Mouse (Mus musculus): Measurements from ENCODE around the gene Olfr816. TPM values are rescaled to one million over a fixed set of nuclear protein-coding genes. Genes with fewer than 3 reads are reported as not detected.
"Not testable (repeated sequence)": the region's sequence is repeated elsewhere in the genome, so short reads cannot be mapped to it uniquely, and the experiment has no call there.

Olfr816 gene
- polyA plus RNA-seq (2012; rRNA removed) = not detected in 2 replicates

- DNase-seq (ENCODE audit: low read depth) = no peak
- no peak for TF ChIP-seq CTCF (IDR thresholded peaks at IDR 0.05; ENCODE audit: borderline replicate concordance, extremely low read depth, insufficient read depth, insufficient read length)
- no peak for TF ChIP-seq POLR2A (IDR thresholded peaks at IDR 0.05; ENCODE audit: borderline replicate concordance, extremely low read depth, insufficient read depth, insufficient read length, poor library complexity, severe bottlenecking)
Observed at GRCm38 (mm10) chr10:129915497-129915896, at the start of gene Olfr816. Gene Olfr816, minus strand, starts transcription at chr10:129915597.

GRCm38 (mm10) chr10:129949000-129949399, 33.6 kb upstream of the Olfr816 start, which contains the start of gene Olfr818:
Gene Olfr818, minus strand, starts transcription at chr10:129949100.
- no peak for TF ChIP-seq POLR2A (IDR thresholded peaks at IDR 0.05; ENCODE audit: borderline replicate concordance, extremely low read depth, insufficient read depth, insufficient read length, poor library complexity, severe bottlenecking)
- no peak for TF ChIP-seq CTCF (IDR thresholded peaks at IDR 0.05; ENCODE audit: borderline replicate concordance, extremely low read depth, insufficient read depth, insufficient read length)
- no peak for DNase-seq (ENCODE audit: low read depth)

GRCm38 (mm10) chr10:129905767-129906166, 9.6 kb downstream of the Olfr816 start, which contains the start of gene Olfr815:
Gene Olfr815, minus strand, starts transcription at chr10:129905867.
- DNase-seq (ENCODE audit: low read depth) = not testable (repeated sequence)

GRCm38 (mm10) chr10:129885934-129886333, 29.5 kb downstream of the Olfr816 start:
- no peak for DNase-seq (ENCODE audit: low read depth)
- TF ChIP-seq CTCF (IDR thresholded peaks at IDR 0.05; ENCODE audit: borderline replicate concordance, extremely low read depth, insufficient read depth, insufficient read length) (no peak), POLR2A (IDR thresholded peaks at IDR 0.05; ENCODE audit: borderline replicate concordance, extremely low read depth, insufficient read depth, insufficient read length, poor library complexity, severe bottlenecking) (no peak)

- DNase-seq (ENCODE audit: low read depth) = not testable (repeated sequence)
Observed at GRCm38 (mm10) chr10:129885496-129885895, 29.9 kb downstream of the Olfr816 start.

GRCm38 (mm10) chr10:129879751-129880150, 35.6 kb downstream of the Olfr816 start, which contains the start of gene Olfr814:
Gene Olfr814, minus strand, starts transcription at chr10:129879851.
- DNase-seq (ENCODE audit: low read depth) = not testable (repeated sequence)

Other genes starting within 250 kb of the Olfr816 start
- not detected in 2 replicates for gene Olfr801, start 241.7 kb downstream of the Olfr816 start, polyA plus RNA-seq (2012; rRNA removed)
- not detected in 2 replicates for gene Olfr802, start 227.4 kb downstream of the Olfr816 start, polyA plus RNA-seq (2012; rRNA removed)
- not detected in 2 replicates for gene Olfr803, start 221.3 kb downstream of the Olfr816 start, polyA plus RNA-seq (2012; rRNA removed)
- not detected in 2 replicates for gene Olfr804, start 212.4 kb downstream of the Olfr816 start, polyA plus RNA-seq (2012; rRNA removed)
- gene Olfr805, start 186.2 kb downstream of the Olfr816 start, polyA plus RNA-seq (2012; rRNA removed) = not detected in 2 replicates
- gene Olfr806, start 173.7 kb downstream of the Olfr816 start, polyA plus RNA-seq (2012; rRNA removed) = not detected in 2 replicates
- not detected in 2 replicates for gene Olfr807, start 157.8 kb downstream of the Olfr816 start, polyA plus RNA-seq (2012; rRNA removed)
- not detected in 2 replicates for gene Olfr808, start 150.1 kb downstream of the Olfr816 start, polyA plus RNA-seq (2012; rRNA removed)
- gene Olfr809, start 141.0 kb downstream of the Olfr816 start, polyA plus RNA-seq (2012; rRNA removed) = not detected in 2 replicates
- not detected in 2 replicates for gene Olfr810, start 120.7 kb downstream of the Olfr816 start, polyA plus RNA-seq (2012; rRNA removed)
- gene Olfr811, start 111.2 kb downstream of the Olfr816 start, polyA plus RNA-seq (2012; rRNA removed) = not detected in 2 replicates
- not detected in 2 replicates for gene Olfr812, start 69.5 kb downstream of the Olfr816 start, polyA plus RNA-seq (2012; rRNA removed)
- not detected in 2 replicates for gene Olfr813, start 60.2 kb downstream of the Olfr816 start, polyA plus RNA-seq (2012; rRNA removed)
- gene Olfr814, start 35.7 kb downstream of the Olfr816 start, polyA plus RNA-seq (2012; rRNA removed) = not detected in 2 replicates
- not detected in 2 replicates for gene Olfr815, start 9.7 kb downstream of the Olfr816 start, polyA plus RNA-seq (2012; rRNA removed)
- gene Olfr818, start 33.5 kb upstream of the Olfr816 start, polyA plus RNA-seq (2012; rRNA removed) = not detected in 2 replicates
- not detected in 2 replicates for gene Olfr819, start 51.7 kb upstream of the Olfr816 start, polyA plus RNA-seq (2012; rRNA removed)
- not detected in 2 replicates for gene Olfr247, start 60.5 kb upstream of the Olfr816 start, polyA plus RNA-seq (2012; rRNA removed)
- gene Gm10310, start 69.5 kb upstream of the Olfr816 start, polyA plus RNA-seq (2012; rRNA removed) = not detected in 2 replicates
- not detected in 2 replicates for gene Olfr820, start 97.0 kb upstream of the Olfr816 start, polyA plus RNA-seq (2012; rRNA removed)
- not detected in 2 replicates for gene Olfr821, start 114.8 kb upstream of the Olfr816 start, polyA plus RNA-seq (2012; rRNA removed)
- gene Olfr822, start 155.6 kb upstream of the Olfr816 start, polyA plus RNA-seq (2012; rRNA removed) = not detected in 2 replicates
- gene Olfr823, start 199.8 kb upstream of the Olfr816 start, polyA plus RNA-seq (2012; rRNA removed) = not detected in 2 replicates
- not detected in 2 replicates for gene Olfr824, start 214.4 kb upstream of the Olfr816 start, polyA plus RNA-seq (2012; rRNA removed)